Mouse (Mus musculus) stomach, postnatal 0 days (tissue): ENCODE results near the gene Tmem88.

Experiments used
- CTCF ChIP-seq: IDR thresholded peaks from 2 replicates; pipeline ENCODE4 v1.5.1; 2016; ENCODE audit warnings: antibody characterized with exemption, low read depth, mild to moderate bottlenecking, moderate library complexity
- EP300 ChIP-seq: optimal IDR thresholded peaks from 2 replicates; pipeline ENCODE3; 2016; ENCODE audit warnings: antibody characterized with exemption

- TF ChIP-seq CTCF (no peak), EP300 (no peak)
These were observed 23.3 kb upstream of the Tmem88 start for GRCm38 (mm10) chr11:69421131-69421977.
